Mouse (Mus musculus): ENCODE data around the gene Magi1. TPM values are rescaled to one million over a fixed set of nuclear protein-coding genes. Genes with fewer than 3 reads are reported as not detected.

Magi1 gene
- polyA plus RNA-seq, 1 experiment from 2014 or later = 22.9 TPM

DNA sequence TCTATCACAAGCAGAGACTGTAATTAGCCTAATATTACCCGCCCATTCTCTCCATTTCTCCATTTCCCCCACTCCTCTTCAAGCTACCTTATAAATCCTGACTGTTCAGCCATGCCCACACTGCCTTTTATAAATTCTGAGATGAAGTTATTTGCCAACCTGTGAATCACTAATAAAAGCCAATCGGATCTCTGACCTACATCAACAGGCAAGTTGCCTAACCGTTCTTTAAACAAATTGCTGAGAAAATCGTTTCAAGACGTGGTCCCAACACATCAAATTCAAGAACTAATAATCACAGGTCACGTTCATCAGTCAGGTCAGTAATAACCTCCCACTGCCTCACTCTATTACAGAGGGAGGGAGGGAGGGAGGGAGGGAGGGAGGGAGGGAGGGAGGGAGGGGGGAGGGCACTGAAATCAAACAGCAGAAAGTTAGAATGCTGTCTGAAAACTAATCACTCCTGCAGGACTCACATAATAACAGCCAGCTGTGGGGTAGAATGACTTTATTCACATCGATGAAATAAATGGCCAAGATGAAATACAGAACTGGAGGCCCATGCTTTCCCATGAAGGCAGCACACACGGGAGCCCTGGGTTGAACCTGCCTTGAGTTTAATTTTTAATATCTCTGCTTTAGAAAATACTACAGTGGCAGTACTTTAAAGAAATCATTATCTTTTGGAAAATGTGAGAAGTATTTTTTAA, 215.8 kb downstream of the Magi1 start:
- Histone ChIP-seq H3K27me3 (replicated peaks; ENCODE audit: control insufficient read depth, insufficient read depth, low read length) (no peaks in the 10 kb centered on the region), H3K9me3 (replicated peaks; ENCODE audit: control insufficient read depth, low read length) (no peaks in the 10 kb centered on the region), H3K9ac (ENCODE audit: low read length) (no peak overlapping the region), H3K4me3 (ENCODE audit: low read depth, low read length) (no peak overlapping the region), H3K4me2 (ENCODE audit: low read length) (no peak overlapping the region), H3K4me1 (ENCODE audit: control insufficient read depth, insufficient read depth, low read length) (no peaks in the 10 kb centered on the region), H3K36me3 (ENCODE audit: control insufficient read depth, insufficient read depth, low read length) (no peaks in the 10 kb centered on the region), H3K27ac (ENCODE audit: low read depth, low read length) (no peak overlapping the region)
- ATAC-seq (no peak), DNase-seq (ENCODE audit: low spot score) (no peak)
- WGBS = 33% methylated on average over 8 of the region's 8 CpGs

DNA sequence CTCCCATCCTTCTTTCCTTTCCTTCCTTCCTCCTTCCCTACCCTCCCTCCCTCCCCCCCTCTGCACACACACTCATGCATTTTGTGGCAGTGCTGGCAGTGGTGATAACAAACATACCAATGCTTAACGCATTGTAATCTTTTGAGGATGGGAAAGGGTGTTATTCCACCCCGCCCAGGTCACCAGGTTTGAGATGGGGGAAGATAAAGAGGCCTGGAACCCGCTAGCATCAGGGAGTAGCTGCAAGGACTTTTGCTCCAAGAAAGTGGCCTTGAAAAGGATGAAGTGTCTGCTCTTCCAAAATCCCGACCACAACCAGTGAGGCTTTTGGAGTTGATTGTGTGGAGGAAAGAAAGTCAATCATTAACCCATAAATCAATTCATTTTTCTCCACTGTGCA, 218.9 kb downstream of the Magi1 start:
- Histone ChIP-seq H3K4me3 (ENCODE audit: low read depth, low read length) (no peak overlapping the region), H3K27me3 (replicated peaks; ENCODE audit: control insufficient read depth, insufficient read depth, low read length) (no peaks in the 10 kb centered on the region), H3K9me3 (replicated peaks; ENCODE audit: control insufficient read depth, low read length) (no peaks in the 10 kb centered on the region), H3K4me1 (ENCODE audit: control insufficient read depth, insufficient read depth, low read length) (no peaks in the 10 kb centered on the region), H3K27ac (ENCODE audit: low read depth, low read length) (no peak overlapping the region), H3K9ac (ENCODE audit: low read length) (no peak overlapping the region), H3K4me2 (ENCODE audit: low read length) (no peak overlapping the region), H3K36me3 (ENCODE audit: control insufficient read depth, insufficient read depth, low read length) (no peaks in the 10 kb centered on the region)
- no peak for ATAC-seq
- no peak for DNase-seq (ENCODE audit: low spot score)
- 86% methylated on average over 4 of the region's 4 CpGs for WGBS

DNA sequence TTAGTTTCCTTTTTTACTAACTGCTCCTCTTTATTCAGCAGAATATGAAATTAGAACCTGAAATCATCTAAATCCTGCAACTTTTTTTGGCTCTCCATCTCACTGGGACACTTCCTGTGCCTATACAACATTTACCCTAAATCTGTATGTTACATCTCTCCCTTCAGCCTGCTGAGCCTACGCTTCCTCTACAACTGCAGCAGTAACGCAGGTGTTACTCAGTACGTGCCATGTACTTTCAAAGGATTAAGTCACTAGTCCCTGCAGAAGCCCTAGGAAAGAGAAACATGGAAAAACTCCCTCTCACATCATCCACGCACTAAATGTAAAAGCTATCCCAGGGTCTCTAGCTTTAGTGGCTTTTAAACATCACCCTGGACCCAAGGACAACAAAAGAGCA, 220.2 kb downstream of the Magi1 start:
- H3K4me1 ChIP-seq (ENCODE audit: control insufficient read depth, insufficient read depth, low read length) = no peaks in the 10 kb centered on the region
- ATAC-seq = no peak

DNA sequence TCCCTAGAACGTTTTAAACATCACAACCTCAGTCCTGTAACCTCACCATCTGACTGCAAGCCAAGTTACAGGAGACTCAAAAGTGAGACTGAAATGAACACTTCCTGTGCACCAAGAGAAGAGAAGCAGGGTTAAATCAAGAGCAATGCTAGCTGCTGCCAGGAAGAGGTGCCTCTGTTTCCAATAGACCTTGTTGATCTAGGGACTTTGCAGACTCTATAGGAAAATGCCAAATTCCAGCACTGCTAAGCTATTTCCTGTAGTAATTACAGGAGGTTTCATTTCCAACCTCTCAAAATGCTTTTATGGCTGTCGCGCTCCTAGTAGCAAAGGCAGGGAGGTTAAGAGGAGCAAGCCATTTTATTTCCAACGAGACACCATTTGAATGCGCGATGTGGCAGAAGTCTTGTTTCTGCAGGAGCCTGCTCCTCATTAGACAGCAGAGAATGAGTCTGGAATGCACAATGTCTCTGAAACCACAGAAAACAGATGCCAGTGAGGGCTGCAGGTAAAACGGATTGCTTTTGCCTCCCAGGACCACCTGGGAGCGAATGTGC, 222.2 kb downstream of the Magi1 start:
- ATAC-seq (no peak), DNase-seq (ENCODE audit: low spot score) (no peak)
- Histone ChIP-seq H3K4me1 (ENCODE audit: control insufficient read depth, insufficient read depth, low read length) (no peaks in the 10 kb centered on the region), H3K27me3 (replicated peaks; ENCODE audit: control insufficient read depth, insufficient read depth, low read length) (no peaks in the 10 kb centered on the region), H3K36me3 (ENCODE audit: control insufficient read depth, insufficient read depth, low read length) (no peaks in the 10 kb centered on the region), H3K27ac (ENCODE audit: low read depth, low read length) (no peak overlapping the region), H3K4me3 (ENCODE audit: low read depth, low read length) (no peak overlapping the region), H3K9ac (ENCODE audit: low read length) (no peak overlapping the region), H3K9me3 (replicated peaks; ENCODE audit: control insufficient read depth, low read length) (no peaks in the 10 kb centered on the region), H3K4me2 (ENCODE audit: low read length) (no peak overlapping the region)
- 79% methylated on average over 8 of the region's 8 CpGs for WGBS

More for the DNA sequence above, 220.2 kb downstream of the Magi1 start:
- Histone ChIP-seq H3K27ac (ENCODE audit: low read depth, low read length) (no peak overlapping the region), H3K9ac (ENCODE audit: low read length) (no peak overlapping the region), H3K9me3 (replicated peaks; ENCODE audit: control insufficient read depth, low read length) (no peaks in the 10 kb centered on the region), H3K4me3 (ENCODE audit: low read depth, low read length) (no peak overlapping the region), H3K36me3 (ENCODE audit: control insufficient read depth, insufficient read depth, low read length) (no peaks in the 10 kb centered on the region), H3K27me3 (replicated peaks; ENCODE audit: control insufficient read depth, insufficient read depth, low read length) (no peaks in the 10 kb centered on the region), H3K4me2 (ENCODE audit: low read length) (no peak overlapping the region)
- no peak for DNase-seq (ENCODE audit: low spot score)
- 91% methylated on average over 4 of the region's 4 CpGs for WGBS

DNA sequence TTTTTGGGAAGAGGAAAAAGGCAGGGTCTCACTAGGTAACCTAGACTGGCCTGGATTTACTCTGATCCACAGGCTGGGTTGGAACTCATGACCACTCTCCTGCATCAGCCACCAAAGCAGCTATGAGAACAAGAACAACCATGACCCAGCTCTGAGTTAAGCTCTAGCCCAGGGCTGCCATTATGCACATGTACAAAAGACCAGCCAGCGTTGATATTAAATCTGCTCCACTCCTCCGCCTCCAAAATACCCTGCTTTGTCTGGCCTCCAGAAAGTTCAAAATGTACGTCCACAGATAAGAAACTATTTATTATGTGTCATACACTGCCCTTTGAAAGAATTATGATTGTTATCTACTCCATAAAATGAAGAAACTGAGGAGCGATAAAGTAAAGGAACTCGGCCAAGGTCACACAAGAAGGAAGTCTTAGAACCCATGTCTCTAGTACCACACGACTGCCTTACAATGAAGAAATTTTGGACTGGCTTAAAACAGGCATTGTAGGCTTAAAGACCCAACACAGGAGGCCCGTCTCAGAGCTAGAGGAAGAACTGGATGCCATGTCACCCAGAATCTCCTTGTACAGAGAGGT, 223.0 kb downstream of the Magi1 start:
- no peak overlapping the region for H3K4me3 ChIP-seq (ENCODE audit: low read depth, low read length)
- no peak overlapping the region for H3K9ac ChIP-seq (ENCODE audit: low read length)
- H3K4me2 ChIP-seq (ENCODE audit: low read length) = no peak overlapping the region
- H3K4me1 ChIP-seq (ENCODE audit: control insufficient read depth, insufficient read depth, low read length) = no peaks in the 10 kb centered on the region
- H3K36me3 ChIP-seq (ENCODE audit: control insufficient read depth, insufficient read depth, low read length) = no peaks in the 10 kb centered on the region
- WGBS = 94% methylated on average over 7 of the region's 7 CpGs
- H3K27me3 ChIP-seq (replicated peaks; ENCODE audit: control insufficient read depth, insufficient read depth, low read length) = no peaks in the 10 kb centered on the region
- ATAC-seq (no peak), DNase-seq (ENCODE audit: low spot score) (no peak)
- no peak overlapping the region for H3K27ac ChIP-seq (ENCODE audit: low read depth, low read length)
- no peaks in the 10 kb centered on the region for H3K9me3 ChIP-seq (replicated peaks; ENCODE audit: control insufficient read depth, low read length)

DNA sequence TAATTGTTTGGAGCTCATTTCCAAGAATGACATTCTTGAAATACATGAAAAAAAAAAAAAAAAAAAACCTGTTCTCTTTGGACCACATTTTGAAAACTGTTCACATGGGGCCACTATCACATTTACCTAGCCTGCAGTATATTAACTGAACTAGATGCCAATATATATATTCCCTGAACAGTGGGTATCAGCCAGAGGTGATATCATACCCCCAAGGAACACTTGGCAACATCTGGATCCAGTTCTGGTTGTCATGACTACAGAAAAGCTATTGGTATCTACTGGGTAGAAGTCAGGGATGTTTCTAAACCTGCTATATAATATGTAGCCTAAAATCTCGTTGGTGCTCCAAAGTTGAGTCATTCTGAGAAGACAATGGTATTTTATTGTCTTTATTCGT, 224.6 kb downstream of the Magi1 start:
- H3K9me3 ChIP-seq (replicated peaks; ENCODE audit: control insufficient read depth, low read length) = no peaks in the 10 kb centered on the region
- DNase-seq (ENCODE audit: low spot score) (no peak), ATAC-seq (no peak)
- 87% methylated on average over 2 of the region's 2 CpGs for WGBS
- no peaks in the 10 kb centered on the region for H3K36me3 ChIP-seq (ENCODE audit: control insufficient read depth, insufficient read depth, low read length)
- H3K4me1 ChIP-seq (ENCODE audit: control insufficient read depth, insufficient read depth, low read length) = no peaks in the 10 kb centered on the region
- H3K4me2 ChIP-seq (ENCODE audit: low read length) = no peak overlapping the region
- H3K27ac ChIP-seq (ENCODE audit: low read depth, low read length) = no peak overlapping the region
- H3K27me3 ChIP-seq (replicated peaks; ENCODE audit: control insufficient read depth, insufficient read depth, low read length) = no peaks in the 10 kb centered on the region
- H3K4me3 ChIP-seq (ENCODE audit: low read depth, low read length) = no peak overlapping the region
- H3K9ac ChIP-seq (ENCODE audit: low read length) = no peak overlapping the region

DNA sequence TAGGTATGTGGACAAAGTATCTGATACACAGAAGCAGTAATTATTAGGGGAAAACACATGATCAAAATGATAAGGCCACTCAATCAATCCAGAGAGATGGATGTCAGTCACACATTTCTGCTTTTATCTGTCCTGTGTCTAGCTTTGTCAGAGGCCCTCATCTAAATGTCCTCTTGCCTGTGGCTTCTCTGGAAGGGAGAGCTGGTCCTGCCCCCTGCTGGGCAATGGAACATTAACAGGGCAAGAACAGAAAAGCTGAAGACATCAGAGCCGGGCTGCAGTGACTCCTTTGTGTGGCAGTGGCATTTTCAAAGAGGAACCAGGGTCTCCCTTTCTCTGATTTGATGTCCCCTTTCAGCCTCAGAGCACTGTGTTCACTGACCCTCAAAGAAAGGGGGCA, 229.8 kb downstream of the Magi1 start:
- ATAC-seq (peak; percentile 50; the same call in 1 of the 2 replicates), DNase-seq (ENCODE audit: low spot score) (peak; percentile 61)
- Histone ChIP-seq H3K27ac (ENCODE audit: low read depth, low read length) (no peak overlapping the region), H3K9me3 (replicated peaks; ENCODE audit: control insufficient read depth, low read length) (no peaks in the 10 kb centered on the region), H3K27me3 (replicated peaks; ENCODE audit: control insufficient read depth, insufficient read depth, low read length) (no peaks in the 10 kb centered on the region), H3K36me3 (ENCODE audit: control insufficient read depth, insufficient read depth, low read length) (no peaks in the 10 kb centered on the region), H3K4me3 (ENCODE audit: low read depth, low read length) (no peak overlapping the region), H3K4me1 (ENCODE audit: control insufficient read depth, insufficient read depth, low read length) (no peaks in the 10 kb centered on the region), H3K4me2 (ENCODE audit: low read length) (no peak overlapping the region), H3K9ac (ENCODE audit: low read length) (no peak overlapping the region)
- 7% methylated on average over 1 of the region's 1 CpGs for WGBS

DNA sequence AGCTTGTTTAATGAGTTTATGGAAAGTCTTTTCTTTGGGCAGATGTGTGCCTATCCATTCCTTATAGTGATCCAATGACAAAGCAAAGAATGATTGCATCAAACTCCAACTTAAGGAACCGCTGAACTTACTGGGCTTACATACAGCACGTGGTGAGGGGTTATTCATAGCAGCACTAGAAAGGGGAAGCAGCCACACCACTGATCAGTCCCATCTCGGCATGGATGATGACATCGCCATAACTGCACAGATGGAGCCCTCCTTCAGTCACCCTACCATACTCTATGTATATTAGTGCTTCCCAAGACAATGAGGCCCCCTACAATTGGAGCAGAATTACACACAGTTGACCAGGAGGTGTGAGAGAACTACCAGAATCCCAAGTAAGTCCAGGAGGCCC, 238.5 kb downstream of the Magi1 start:
- DNase-seq (ENCODE audit: low spot score) (no peak), ATAC-seq (no peak)
- Histone ChIP-seq H3K4me2 (ENCODE audit: low read length) (no peak overlapping the region), H3K4me1 (ENCODE audit: control insufficient read depth, insufficient read depth, low read length) (peaks cover 5% of the 10 kb centered on the region), H3K27me3 (replicated peaks; ENCODE audit: control insufficient read depth, insufficient read depth, low read length) (no peaks in the 10 kb centered on the region), H3K4me3 (ENCODE audit: low read depth, low read length) (no peak overlapping the region), H3K27ac (ENCODE audit: low read depth, low read length) (no peak overlapping the region), H3K36me3 (ENCODE audit: control insufficient read depth, insufficient read depth, low read length) (no peaks in the 10 kb centered on the region), H3K9ac (ENCODE audit: low read length) (no peak overlapping the region), H3K9me3 (replicated peaks; ENCODE audit: control insufficient read depth, low read length) (no peaks in the 10 kb centered on the region)
- 89% methylated on average over 4 of the region's 4 CpGs for WGBS

DNA sequence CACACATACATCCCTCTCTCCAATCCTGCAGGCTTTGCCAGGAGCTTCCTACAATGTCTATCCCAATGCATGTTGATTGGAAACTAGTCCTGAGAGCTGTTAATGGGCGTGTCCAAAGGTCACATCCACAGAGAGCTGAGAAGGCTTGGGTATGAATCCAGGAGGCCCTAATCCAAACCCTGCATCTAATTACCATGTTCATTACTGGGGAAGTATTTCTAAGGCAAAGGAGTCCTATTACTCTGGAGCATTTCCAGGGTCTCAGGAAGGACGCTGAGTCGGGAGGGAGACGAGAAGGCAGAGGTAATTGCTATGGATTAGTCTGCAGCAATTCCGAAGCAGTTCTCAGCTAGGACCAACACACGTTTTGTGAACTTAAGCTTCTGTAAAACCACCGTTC, 240.3 kb downstream of the Magi1 start:
- Histone ChIP-seq H3K4me1 (ENCODE audit: control insufficient read depth, insufficient read depth, low read length) (peaks cover 5% of the 10 kb centered on the region), H3K9ac (ENCODE audit: low read length) (no peak overlapping the region), H3K27ac (ENCODE audit: low read depth, low read length) (no peak overlapping the region), H3K9me3 (replicated peaks; ENCODE audit: control insufficient read depth, low read length) (no peaks in the 10 kb centered on the region), H3K27me3 (replicated peaks; ENCODE audit: control insufficient read depth, insufficient read depth, low read length) (no peaks in the 10 kb centered on the region), H3K4me3 (ENCODE audit: low read depth, low read length) (no peak overlapping the region), H3K36me3 (ENCODE audit: control insufficient read depth, insufficient read depth, low read length) (no peaks in the 10 kb centered on the region), H3K4me2 (ENCODE audit: low read length) (no peak overlapping the region)
- no peak for ATAC-seq
- WGBS = 37% methylated on average over 7 of the region's 7 CpGs
- DNase-seq (ENCODE audit: low spot score) = peak; percentile 42
